Mouse (Mus musculus) brain, embryonic 14.5 days (tissue): ENCODE measurements around the gene Psmc6.

Experiments
- CTCF ChIP-seq: fragments of 200-500 bp; IDR thresholded peaks from 2 replicates; pipeline ENCODE4 v1.5.1; 2012; ENCODE audit warnings: inconsistent platforms, mild to moderate bottlenecking, moderate library complexity, borderline replicate concordance; ENCODE audit not compliant: insufficient read depth, insufficient read length; ENCODE audit errors: extremely low read depth
- POLR2A ChIP-seq: fragments of 200-500 bp; IDR thresholded peaks from 2 replicates; pipeline ENCODE4 v1.6.1; 2012; ENCODE audit warnings: mild to moderate bottlenecking, inconsistent platforms, borderline replicate concordance; ENCODE audit not compliant: poor library complexity, insufficient read depth, insufficient read length, severe bottlenecking; ENCODE audit errors: extremely low read depth

GRCm38 (mm10) chr14:45316927-45317326 lies 12.7 kb upstream of the Psmc6 start:
- TF ChIP-seq CTCF (no peak), POLR2A (no peak)
